Mouse (Mus musculus) forebrain, embryonic 14.5 days (tissue): ENCODE measurements around the gene Srms. TPM values are rescaled to one million over a fixed set of nuclear protein-coding genes. Genes with fewer than 3 reads are reported as not detected.

Source experiments
- ATAC-seq: fragments of 200-750 bp; cut with Nextera tagmentation; 2 replicates; pipeline ENCODE4 v1.8.0; 2017; ENCODE audit warnings: mild to moderate bottlenecking, moderate library complexity
- DNase-seq: peaks from one replicate; pipeline ENCODE4 v3.0.0-alpha.2; 2015; ENCODE audit warnings: low spot score
- H3K27ac ChIP-seq: fragments of 300-500 bp; sonication (generic); 2 replicates; pipeline ENCODE4 v1.5.1; 2014; ENCODE audit warnings: low read depth, mild to moderate bottlenecking, control low read depth, low read length, moderate library complexity
- H3K27me3 ChIP-seq: fragments of 300-500 bp; sonication (generic); replicated peaks from 2 replicates; pipeline ENCODE4 v1.6.1; 2014; ENCODE audit warnings: low read length, control low read depth, mixed read lengths; ENCODE audit not compliant: control insufficient read depth, insufficient read depth
- H3K36me3 ChIP-seq: fragments of 300-500 bp; sonication (generic); 2 replicates; pipeline ENCODE4 v1.6.1; 2014; ENCODE audit warnings: low read length, control low read depth; ENCODE audit not compliant: control insufficient read depth, insufficient read depth
- H3K4me1 ChIP-seq: fragments of 300-500 bp; sonication (generic); 2 replicates; pipeline ENCODE4 v1.6.1; 2014; ENCODE audit warnings: antibody characterized with exemption, low read length, control low read depth; ENCODE audit not compliant: control insufficient read depth, insufficient read depth
- H3K4me2 ChIP-seq: fragments of 300-500 bp; sonication (generic); 2 replicates; pipeline ENCODE4 v1.6.1; 2014; ENCODE audit warnings: mild to moderate bottlenecking, control low read depth, low read length
- H3K4me3 ChIP-seq: fragments of 300-500 bp; sonication (generic); 2 replicates; pipeline ENCODE4 v1.5.1; 2014; ENCODE audit warnings: low read depth, low read length, control low read depth
- H3K9ac ChIP-seq: fragments of 300-500 bp; sonication (generic); 2 replicates; pipeline ENCODE4 v1.6.1; 2014; ENCODE audit warnings: mild to moderate bottlenecking, low read length, control low read depth, moderate library complexity
- H3K9me3 ChIP-seq: fragments of 300-500 bp; sonication (generic); replicated peaks from 2 replicates; pipeline ENCODE4 v1.6.1; 2016; ENCODE audit warnings: low read length, control low read depth, mixed read lengths; ENCODE audit not compliant: control insufficient read depth
- WGBS: fragments of 180-500 bp; shearing (Covaris S2); extraction: QIAGEN DNeasy Blood & Tissue Kit; methylation state at CpG from one replicate; pipeline ENCODE4 v1.1.7; 2014; 5-methylcytosine and 5-hydroxymethylcytosine counted together
- polyA plus RNA-seq: library from polyadenylated mRNA; unstranded; fragments of >200 nt; fragmentation: Nextera tagmentation; extraction: Ambion mirVana; gene quantifications from 2 replicates; pipeline ENCODE4 v1.2.1, GENCODE M21; 2014

Srms gene
- polyA plus RNA-seq, 1 experiment from 2014 or later, result 0.25 TPM

DNA sequence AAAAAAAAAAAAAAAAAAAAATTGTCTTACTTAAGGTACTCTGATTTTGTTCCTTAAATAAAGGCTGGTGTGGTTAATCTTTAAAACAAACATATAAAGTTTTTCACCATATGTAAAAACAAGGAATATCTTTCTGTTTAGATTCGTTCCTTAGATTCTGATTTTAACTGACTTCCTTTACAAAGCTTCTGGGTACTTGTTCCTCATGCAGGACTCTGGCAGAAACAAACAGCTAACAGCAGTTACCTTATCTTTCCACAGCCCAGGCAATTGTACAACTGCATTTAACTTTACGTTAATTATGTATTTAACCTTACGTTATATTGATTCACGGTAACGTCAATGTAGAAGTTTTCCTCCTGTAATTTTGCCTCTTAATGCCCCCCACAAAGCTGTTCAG, 46.5 kb downstream of the Srms start:
- Histone ChIP-seq H3K4me2 (no peak overlapping the region), H3K9ac (no peak overlapping the region), H3K4me3 (no peak overlapping the region), H3K9me3 (no peaks in the 10 kb centered on the region), H3K36me3 (no peaks in the 10 kb centered on the region), H3K4me1 (no peaks in the 10 kb centered on the region), H3K27me3 (no peaks in the 10 kb centered on the region), H3K27ac (no peak overlapping the region)
- DNase-seq (no peak), ATAC-seq (no peak)
- 81% methylated on average over 5 of the region's 5 CpGs for WGBS

DNA sequence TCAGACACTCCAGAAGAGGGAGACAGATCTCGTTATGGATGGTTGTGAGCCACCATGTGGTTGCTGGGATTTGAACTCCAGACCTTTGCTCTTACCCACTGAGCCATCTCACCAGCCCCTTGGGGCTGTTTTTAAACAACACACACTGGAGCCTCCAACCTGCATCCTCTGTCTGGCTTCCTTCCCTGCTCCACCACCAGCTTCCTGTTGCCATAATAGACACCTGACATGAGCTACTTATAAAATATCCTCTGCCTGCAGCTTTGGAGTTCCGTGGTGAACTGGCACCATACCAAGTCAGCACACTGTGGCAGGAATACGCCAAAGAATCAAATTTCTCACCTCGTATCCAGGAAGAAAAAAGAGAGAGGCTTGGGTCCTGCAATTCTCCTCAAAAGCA, 52.2 kb downstream of the Srms start:
- Histone ChIP-seq H3K36me3 (no peaks in the 10 kb centered on the region), H3K4me3 (no peak overlapping the region), H3K4me2 (no peak overlapping the region), H3K4me1 (peaks cover 13% of the 10 kb centered on the region), H3K9me3 (no peaks in the 10 kb centered on the region), H3K27me3 (0 out of 2 replicates have a peak, but pooled peaks cover 2% of the 10 kb centered on the region), H3K9ac (no peak overlapping the region), H3K27ac (no peak overlapping the region)
- ATAC-seq (no peak), DNase-seq (no peak)
- WGBS, result 57% methylated on average over 4 of the region's 4 CpGs

DNA sequence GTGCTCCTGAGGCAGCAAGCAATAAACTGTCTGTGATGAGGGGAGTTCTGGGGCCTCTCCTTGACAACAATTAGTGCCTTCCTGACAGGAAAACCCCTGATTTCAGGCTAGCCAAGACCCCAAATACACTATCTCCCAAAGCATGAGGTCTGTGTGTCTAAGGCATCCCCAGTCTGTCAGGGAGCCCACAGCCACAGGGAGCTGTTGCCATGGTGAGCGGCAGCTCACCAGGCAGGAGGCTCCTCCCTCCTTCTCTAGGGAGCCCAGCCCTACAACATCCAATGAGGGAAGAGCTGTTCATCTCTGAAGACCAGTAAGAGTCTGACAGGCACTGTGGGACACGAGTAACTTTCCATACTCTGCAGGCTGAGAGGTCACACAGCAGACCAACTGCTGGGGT, 53.2 kb downstream of the Srms start:
- DNase-seq (peak; percentile 87), ATAC-seq (peak; percentile 90)
- Histone ChIP-seq H3K36me3 (no peaks in the 10 kb centered on the region), H3K4me1 (peaks cover 13% of the 10 kb centered on the region), H3K9ac (peak overlapping the region; percentile 36; the same call in 1 of the 2 replicates), H3K27me3 (0 out of 2 replicates have a peak, but pooled peaks cover 3% of the 10 kb centered on the region), H3K27ac (peak overlapping the region; percentile 78), H3K4me2 (peak overlapping the region; percentile 22; the same call in 1 of the 2 replicates), H3K4me3 (no peak overlapping the region), H3K9me3 (no peaks in the 10 kb centered on the region)
- 0% methylated on average over 2 of the region's 2 CpGs for WGBS

DNA sequence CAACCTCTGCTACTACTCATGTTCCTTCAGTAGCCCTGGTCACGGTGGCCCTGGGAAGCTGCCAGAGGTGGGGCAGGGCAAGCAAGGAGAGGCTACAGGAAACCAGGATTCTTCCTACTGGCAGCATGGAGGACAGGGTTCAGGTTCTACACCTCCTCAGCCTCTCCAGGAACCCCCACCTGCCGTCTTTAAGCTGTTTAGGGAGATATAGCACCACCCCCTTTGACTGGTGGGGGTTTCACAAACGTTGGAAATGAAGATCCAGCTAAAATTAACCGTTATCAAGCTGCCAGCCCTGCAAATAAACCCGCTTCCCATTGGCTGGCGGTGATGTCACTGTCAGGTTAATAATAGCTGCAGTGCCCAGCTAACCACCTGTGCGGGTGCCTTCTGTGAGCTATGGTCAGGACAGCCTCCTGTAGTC, 53.9 kb downstream of the Srms start:
- peaks cover 13% of the 10 kb centered on the region for H3K4me1 ChIP-seq
- H3K27ac ChIP-seq, result peak overlapping the region; percentile 78; the same call in 1 of the 2 replicates
- H3K27me3 ChIP-seq, result 0 out of 2 replicates have a peak, but pooled peaks cover 3% of the 10 kb centered on the region
- no peaks in the 10 kb centered on the region for H3K36me3 ChIP-seq
- DNase-seq, result peak; percentile 44
- H3K9me3 ChIP-seq, result no peaks in the 10 kb centered on the region
- ATAC-seq, result no peak
- peak overlapping the region; percentile 36; the same call in 1 of the 2 replicates for H3K9ac ChIP-seq
- H3K4me2 ChIP-seq, result peak overlapping the region; percentile 22; the same call in 1 of the 2 replicates
- H3K4me3 ChIP-seq, result no peak overlapping the region
- 51% methylated on average over 7 of the region's 7 CpGs for WGBS

DNA sequence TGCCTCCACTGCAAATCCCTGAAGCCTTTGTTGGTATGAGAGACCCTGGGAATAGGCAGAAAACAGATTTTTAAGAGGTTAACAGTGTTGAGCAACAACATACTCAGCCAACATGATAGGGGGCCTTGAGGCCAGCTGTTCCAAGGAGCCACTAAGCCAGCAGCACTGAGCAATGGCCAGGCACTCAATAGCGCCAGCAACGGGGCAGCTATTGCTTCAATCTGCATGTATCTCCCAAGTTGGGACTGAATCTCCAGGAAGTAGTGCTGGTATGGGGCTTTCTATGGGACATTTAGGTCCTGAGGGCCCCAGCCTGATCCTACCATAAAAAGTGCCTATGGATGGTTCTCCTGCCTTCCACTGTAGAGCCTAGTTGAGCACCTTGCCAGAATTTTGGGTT, 54.5 kb downstream of the Srms start:
- Histone ChIP-seq H3K27ac (no peak overlapping the region), H3K9me3 (no peaks in the 10 kb centered on the region), H3K27me3 (0 out of 2 replicates have a peak, but pooled peaks cover 3% of the 10 kb centered on the region), H3K4me2 (no peak overlapping the region), H3K4me1 (peaks cover 13% of the 10 kb centered on the region), H3K36me3 (no peaks in the 10 kb centered on the region), H3K4me3 (no peak overlapping the region), H3K9ac (no peak overlapping the region)
- no peak for DNase-seq
- no peak for ATAC-seq
- WGBS, result 93% methylated on average over 2 of the region's 2 CpGs

DNA sequence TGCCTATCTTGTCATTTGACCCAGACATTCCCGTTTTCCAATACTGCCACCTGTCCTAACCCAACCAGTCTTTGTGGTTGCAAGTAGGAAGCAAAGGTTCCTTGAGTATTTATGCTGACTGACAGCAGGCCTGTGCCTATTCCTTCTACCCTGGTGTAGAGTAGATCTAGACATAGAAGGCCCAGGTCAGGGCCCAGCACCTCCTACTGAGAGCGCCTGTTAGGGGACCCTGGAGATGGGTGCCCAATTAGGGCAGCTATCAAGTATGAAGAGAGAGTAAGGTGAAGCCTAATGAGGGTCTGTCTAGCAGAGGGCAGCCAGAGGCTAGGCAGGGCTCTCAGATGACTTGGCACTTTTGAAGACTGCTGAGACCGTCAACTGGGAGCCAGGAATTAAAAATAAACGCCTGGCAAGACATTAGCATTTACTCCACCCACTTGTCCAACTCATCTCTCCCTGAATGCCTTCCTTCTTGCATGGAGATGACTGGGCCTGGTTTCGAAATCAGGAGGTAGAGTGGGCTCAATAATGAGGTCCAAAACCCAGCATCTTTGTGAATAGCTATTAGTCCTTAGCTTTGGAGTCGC, 55.2 kb downstream of the Srms start:
- ATAC-seq (no peak), DNase-seq (no peak)
- Histone ChIP-seq H3K4me1 (peaks cover 13% of the 10 kb centered on the region), H3K4me2 (no peak overlapping the region), H3K9ac (no peak overlapping the region), H3K27me3 (0 out of 2 replicates have a peak, but pooled peaks cover 3% of the 10 kb centered on the region), H3K36me3 (no peaks in the 10 kb centered on the region), H3K9me3 (no peaks in the 10 kb centered on the region), H3K27ac (no peak overlapping the region), H3K4me3 (no peak overlapping the region)
- WGBS, result 79% methylated on average over 6 of the region's 6 CpGs

DNA sequence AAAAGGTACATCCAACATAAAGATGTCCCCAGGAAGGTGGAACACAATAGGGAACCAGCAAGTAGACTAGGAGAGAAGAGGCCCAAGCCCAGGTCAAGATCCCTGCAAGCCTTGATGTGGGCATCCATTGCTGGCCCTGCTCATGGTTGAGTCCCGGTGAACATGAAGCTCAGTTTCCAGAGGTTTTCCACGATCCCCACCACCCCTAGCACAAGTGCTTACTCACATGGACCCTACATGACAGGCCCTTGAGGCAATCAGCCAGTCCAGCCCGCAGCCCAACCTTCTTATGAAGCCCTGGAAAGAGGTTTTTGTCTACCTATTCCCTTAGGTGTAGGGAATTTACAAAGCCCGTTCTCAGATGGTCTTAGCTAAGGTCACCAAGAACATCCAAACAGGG, 55.8 kb downstream of the Srms start:
- H3K4me3 ChIP-seq, result peak overlapping the region; percentile 45
- H3K4me1 ChIP-seq, result peaks cover 13% of the 10 kb centered on the region
- no peaks in the 10 kb centered on the region for H3K9me3 ChIP-seq
- H3K27ac ChIP-seq, result peak overlapping the region; percentile 70
- H3K9ac ChIP-seq, result peak overlapping the region; percentile 72
- H3K4me2 ChIP-seq, result peak overlapping the region; percentile 68
- DNase-seq, result no peak
- no peaks in the 10 kb centered on the region for H3K36me3 ChIP-seq
- H3K27me3 ChIP-seq, result 0 out of 2 replicates have a peak, but pooled peaks cover 3% of the 10 kb centered on the region
- 82% methylated on average over 4 of the region's 4 CpGs for WGBS
- ATAC-seq, result no peak

DNA sequence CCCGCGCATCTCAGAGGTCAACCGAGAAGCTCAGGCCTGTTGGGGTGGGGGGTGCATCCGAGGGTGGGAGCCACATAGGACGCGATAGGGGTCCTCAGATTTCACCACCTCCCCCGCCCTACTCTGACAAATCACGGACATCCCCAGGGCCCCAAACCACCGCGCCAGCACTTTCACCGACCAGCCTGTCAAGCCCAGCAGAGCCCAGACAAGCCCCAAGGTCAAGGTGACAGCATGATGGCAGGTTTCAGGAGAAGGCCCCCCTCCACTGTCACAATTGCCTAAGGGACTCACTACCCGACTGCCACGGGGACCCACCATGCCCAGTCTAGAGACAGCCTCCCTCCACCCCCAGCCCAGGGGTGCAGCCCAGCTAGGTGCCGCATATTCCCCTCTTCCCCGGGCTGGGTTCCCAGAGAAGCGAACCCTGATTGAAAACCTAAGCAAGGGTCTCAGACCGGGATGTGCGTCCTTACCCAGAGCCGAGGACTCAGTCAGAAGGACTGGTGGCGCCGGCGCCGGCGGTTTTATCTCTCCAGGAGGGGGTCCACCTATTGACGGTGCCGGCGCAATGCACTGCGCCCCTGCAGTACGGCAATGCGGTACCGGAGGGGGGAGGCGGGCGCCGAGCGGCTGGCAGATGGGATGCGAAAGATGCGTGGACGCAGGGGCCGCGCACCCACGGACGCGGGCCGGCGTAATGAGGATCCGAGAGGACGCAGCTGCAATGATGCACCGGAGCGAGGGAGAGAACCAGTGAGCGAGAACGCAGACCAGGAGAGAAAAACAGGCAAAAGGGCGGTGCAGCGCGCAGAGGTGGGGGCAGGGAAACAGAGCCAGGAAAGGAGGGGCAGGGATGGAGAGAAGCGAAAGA, 56.5 kb downstream of the Srms start, which contains the start of gene Eef1a2:
Eef1a2 (minus strand) TSS at position 767 of the 874 bp plus-strand sequence.
- Histone ChIP-seq H3K4me1 (peaks cover 13% of the 10 kb centered on the region), H3K27ac (peak within 1 kb of the TSS; percentile 70), H3K36me3 (no peaks in the 10 kb centered on the region), H3K9me3 (no peaks in the 10 kb centered on the region), H3K4me3 (peak within 1 kb of the TSS; percentile 45), H3K9ac (peak within 1 kb of the TSS; percentile 72), H3K4me2 (peak within 1 kb of the TSS; percentile 68), H3K27me3 (0 out of 2 replicates have a peak, but pooled peaks cover 3% of the 10 kb centered on the region)
- DNase-seq, result peak; percentile 72
- ATAC-seq, result peak; percentile 70
- 3% methylated on average over 55 of the region's 55 CpGs for WGBS
